Mouse (Mus musculus) CH12.LX (cell line): Measurements from ENCODE around the gene Irs3. TPM values are rescaled to one million over a fixed set of nuclear protein-coding genes. Genes with fewer than 3 reads are reported as not detected.

Experiments
- DNase-seq: peaks from one replicate; pipeline ENCODE4 v3.0.0-alpha.2; 2013; ENCODE audit errors: extremely low read depth
- H3K27ac ChIP-seq: 2 replicates; pipeline ENCODE4 v1.5.1; 2012; ENCODE audit warnings: low read depth, mild to moderate bottlenecking, control low read depth, moderate library complexity; ENCODE audit not compliant: insufficient read depth
- H3K27me3 ChIP-seq: replicated peaks from 2 replicates; pipeline ENCODE3; 2012; ENCODE audit warnings: inconsistent platforms
- H3K36me3 ChIP-seq, 2 experiments: replicated peaks in 1 of 2; 2 replicates each; pipeline versions ENCODE3 to v1.6.1; 2012; ENCODE audit warnings: inconsistent platforms in 1 of 2, low read length in 1 of 2, mild to moderate bottlenecking in 1 of 2, mixed read lengths in 1 of 2, moderate library complexity in 1 of 2; ENCODE audit not compliant: control insufficient read depth in 1 of 2, insufficient read depth in 1 of 2
- H3K4me1 ChIP-seq, 2 experiments: 2 replicates each; pipeline ENCODE4 v1.6.1; 2012; ENCODE audit warnings: inconsistent platforms in 1 of 2, moderate library complexity in 1 of 2; ENCODE audit not compliant: insufficient read depth in 2 of 2, control insufficient read depth in 1 of 2
- H3K4me2 ChIP-seq: 2 replicates; pipeline ENCODE4 v1.6.1; 2012; ENCODE audit warnings: low read depth, mild to moderate bottlenecking, control low read depth; ENCODE audit not compliant: poor library complexity, insufficient read depth, severe bottlenecking
- H3K4me3 ChIP-seq, 3 experiments: fragments of 150-350 bp in 1 of 3; sonication (generic) in 1 of 3; replicated peaks in 1 of 3; 2 replicates each; pipeline versions ENCODE3 to v1.5.1; 2011 to 2012; ENCODE audit warnings: low read depth in 2 of 3, low read length in 2 of 3, mild to moderate bottlenecking in 2 of 3, moderate library complexity in 2 of 3, control low read depth in 1 of 3, improper control_type of control experiment in 1 of 3, inconsistent platforms in 1 of 3, mixed read lengths in 1 of 3; ENCODE audit not compliant: poor library complexity in 1 of 3
- H3K79me2 ChIP-seq: replicated peaks from 2 replicates; pipeline ENCODE4 v1.6.1; 2012; ENCODE audit warnings: mild to moderate bottlenecking, moderate library complexity; ENCODE audit not compliant: control insufficient read depth, poor library complexity, insufficient read depth, severe bottlenecking; ENCODE audit errors: extremely low read depth
- H3K9ac ChIP-seq: 2 replicates; pipeline ENCODE4 v1.6.1; 2012; ENCODE audit warnings: low read depth, mild to moderate bottlenecking, control low read depth, moderate library complexity; ENCODE audit not compliant: insufficient read depth
- H3K9me3 ChIP-seq: replicated peaks from 2 replicates; pipeline ENCODE3; 2012; ENCODE audit warnings: low read length, inconsistent platforms, mixed read lengths
- BHLHE40 ChIP-seq: IDR thresholded peaks from 2 replicates; pipeline ENCODE4 v1.6.1; 2011; ENCODE audit warnings: mild to moderate bottlenecking, low read depth, low read length, improper control_type of control experiment
- CHD1 ChIP-seq: IDR thresholded peaks from 2 replicates; pipeline ENCODE4 v1.6.1; 2012; ENCODE audit warnings: low read depth, low read length, improper control_type of control experiment, inconsistent platforms
- CHD2 ChIP-seq: IDR thresholded peaks from 2 replicates; pipeline ENCODE4 v1.6.1; 2011; ENCODE audit warnings: low read length, improper control_type of control experiment
- CTCF ChIP-seq, 2 experiments: IDR thresholded peaks in 1 of 2; conservative IDR thresholded peaks in 1 of 2; 2 replicates each; pipeline ENCODE4 v1.5.1; 2011 to 2012; ENCODE audit warnings: low read depth in 2 of 2, low read length in 2 of 2, improper control_type of control experiment in 1 of 2, inconsistent platforms in 1 of 2, mild to moderate bottlenecking in 1 of 2, moderate library complexity in 1 of 2
- E2F4 ChIP-seq: IDR thresholded peaks from 2 replicates; pipeline ENCODE4 v1.6.1; 2011; ENCODE audit warnings: low read depth, low read length, improper control_type of control experiment; ENCODE audit not compliant: insufficient replicate concordance
- ELF1 ChIP-seq: IDR thresholded peaks from 2 replicates; pipeline ENCODE4 v1.6.1; 2014; ENCODE audit warnings: low read depth, mild to moderate bottlenecking, inconsistent platforms, low read length, improper control_type of control experiment
- EP300 ChIP-seq: IDR thresholded peaks from 2 replicates; pipeline ENCODE4 v1.6.1; 2011; ENCODE audit warnings: low read length, improper control_type of control experiment
- ETS1 ChIP-seq: conservative IDR thresholded peaks from 2 replicates; pipeline ENCODE4 v1.6.1; 2012; ENCODE audit warnings: low read depth, mild to moderate bottlenecking, inconsistent platforms, low read length, improper control_type of control experiment, moderate library complexity
- GABPA ChIP-seq: IDR thresholded peaks from 2 replicates; pipeline ENCODE4 v1.6.1; 2012; ENCODE audit warnings: low read depth, low read length, improper control_type of control experiment, inconsistent platforms; ENCODE audit not compliant: insufficient replicate concordance
- JUN ChIP-seq: IDR thresholded peaks from 2 replicates; pipeline ENCODE4 v1.6.1; 2011; ENCODE audit warnings: low read depth, mild to moderate bottlenecking, low read length, improper control_type of control experiment, moderate library complexity; ENCODE audit not compliant: insufficient read depth
- JUND ChIP-seq: conservative IDR thresholded peaks from 2 replicates; pipeline ENCODE4 v1.6.1; 2011; ENCODE audit warnings: low read depth, low read length, improper control_type of control experiment
- KAT2A ChIP-seq: IDR thresholded peaks from 2 replicates; pipeline ENCODE4 v1.6.1; 2012; ENCODE audit warnings: low read length, improper control_type of control experiment, inconsistent platforms; ENCODE audit not compliant: insufficient replicate concordance
- MAFK ChIP-seq: IDR thresholded peaks from 2 replicates; pipeline ENCODE4 v1.6.1; 2011; ENCODE audit warnings: low read length, improper control_type of control experiment; ENCODE audit not compliant: insufficient replicate concordance
- MAX ChIP-seq: IDR thresholded peaks from 2 replicates; pipeline ENCODE4 v1.6.1; 2011; ENCODE audit warnings: low read length, improper control_type of control experiment
- MXI1 ChIP-seq: IDR thresholded peaks from 2 replicates; pipeline ENCODE4 v1.6.1; 2011; ENCODE audit warnings: mild to moderate bottlenecking, low read depth, low read length, improper control_type of control experiment
- NELFE ChIP-seq: IDR thresholded peaks from 2 replicates; pipeline ENCODE4 v1.6.1; 2011; ENCODE audit warnings: low read depth, low read length, improper control_type of control experiment
- PAX5 ChIP-seq: IDR thresholded peaks from 2 replicates; pipeline ENCODE4 v1.6.1; 2012; ENCODE audit warnings: low read length, inconsistent platforms, mixed read lengths
- POLR2A ChIP-seq: IDR thresholded peaks from 2 replicates; pipeline ENCODE4 v1.6.1; 2011; ENCODE audit warnings: low read depth, mild to moderate bottlenecking, improper control_type of control experiment, low read length
- POLR2AphosphoS2 ChIP-seq: IDR thresholded peaks from 2 replicates; pipeline ENCODE4 v1.6.1; 2011; ENCODE audit warnings: low read depth, low read length, improper control_type of control experiment
- RCOR1 ChIP-seq: conservative IDR thresholded peaks from 2 replicates; pipeline ENCODE4 v1.6.1; 2012; ENCODE audit warnings: low read depth, mild to moderate bottlenecking, inconsistent platforms, low read length, improper control_type of control experiment
- SIN3A ChIP-seq: IDR thresholded peaks from 2 replicates; pipeline ENCODE4 v1.6.1; 2012; ENCODE audit warnings: low read length, improper control_type of control experiment, inconsistent platforms
- SMC3 ChIP-seq: IDR thresholded peaks from 2 replicates; pipeline ENCODE4 v1.6.1; 2011; ENCODE audit warnings: low read depth, low read length, improper control_type of control experiment
- TBP ChIP-seq: conservative IDR thresholded peaks from 2 replicates; pipeline ENCODE4 v1.6.1; 2011; ENCODE audit warnings: low read depth, low read length, improper control_type of control experiment
- TCF12 ChIP-seq: IDR thresholded peaks from 2 replicates; pipeline ENCODE4 v1.6.1; 2014; ENCODE audit warnings: low read depth, mild to moderate bottlenecking, inconsistent platforms, low read length, improper control_type of control experiment
- UBTF ChIP-seq: IDR thresholded peaks from 2 replicates; pipeline ENCODE4 v1.6.1; 2012; ENCODE audit warnings: low read depth, mild to moderate bottlenecking, inconsistent platforms, low read length, improper control_type of control experiment, moderate library complexity
- USF1 ChIP-seq: IDR thresholded peaks from 2 replicates; pipeline ENCODE4 v1.6.1; 2014; ENCODE audit warnings: low read depth, mild to moderate bottlenecking, inconsistent platforms, low read length, improper control_type of control experiment
- USF2 ChIP-seq: conservative IDR thresholded peaks from 2 replicates; pipeline ENCODE4 v1.6.1; 2011; ENCODE audit warnings: low read depth, low read length, improper control_type of control experiment
- ZKSCAN1 ChIP-seq: IDR thresholded peaks from 2 replicates; pipeline ENCODE4 v1.6.1; 2012; ENCODE audit warnings: low read depth, inconsistent platforms, low read length, improper control_type of control experiment, borderline replicate concordance
- ZMIZ1 ChIP-seq: IDR thresholded peaks from 2 replicates; pipeline ENCODE4 v1.6.1; 2012; ENCODE audit warnings: low read depth, mild to moderate bottlenecking, inconsistent platforms, low read length, improper control_type of control experiment
- ZNF384 ChIP-seq: IDR thresholded peaks from 2 replicates; pipeline ENCODE4 v1.6.1; 2012; ENCODE audit warnings: low read depth, low read length, improper control_type of control experiment, inconsistent platforms
- dilution Hi-C: fragments of 300-500 bp; cut with MboI; formaldehyde crosslinking; loops from 2 replicates; pipeline ENCODE4 v1.14.3; 2020; ENCODE audit warnings: low sequenced_read_pairs; ENCODE audit not compliant: extremely low pct_unique_long_range_greater_than_20kb, extremely low pct_ligation_motif_present
- in situ Hi-C: fragments of 300-500 bp; cut with MboI; formaldehyde crosslinking; loops from 3 replicates; pipeline ENCODE4 v1.14.3; 2019; ENCODE audit warnings: low sequenced_read_pairs, low pct_ligation_motif_present, low pct_unique_long_range_greater_than_20kb, mixed read lengths
- polyA plus RNA-seq: library from polyadenylated mRNA; unstranded; fragments of >175 nt; gene quantifications from 2 replicates; pipeline ENCODE4 v1.2.1, GENCODE M21; 2012; ENCODE audit warnings: low read depth; ENCODE audit not compliant: insufficient read length
- total RNA-seq, 2 experiments: library from RNA; depleted of rRNA; stranded (reverse); fragments of 300-350 nt in 1 of 2; fragments of >200 nt in 1 of 2; gene quantifications; 2 replicates each; pipeline ENCODE4 v1.2.3; 2012 to 2014

Gene Irs3
- total and polyA plus RNA-seq, 3 experiments: not detected

- Histone ChIP-seq H3K9me3 (no peaks in the 10 kb centered on the region), H3K79me2 (peaks cover 14% of the 10 kb centered on the region), H3K27me3 (no peaks in the 10 kb centered on the region), H3K4me1 (peaks cover 16 to 48% of the 10 kb centered on the region in 2 experiments), H3K4me3 (peak overlapping the region; percentile 79 to 91 (median 81)), H3K36me3 (peaks cover 18 to 27% of the 10 kb centered on the region in 2 experiments), H3K9ac (peak overlapping the region; percentile 28), H3K4me2 (peak overlapping the region; percentile 57), H3K27ac (peak overlapping the region; percentile 94)
- in situ Hi-C loops (no loop called here), dilution Hi-C loops (no loop called here)
- DNase-seq: no peak
- TF ChIP-seq CHD1 (peak; percentile 84; the same call in 1 of the 2 replicates), MAX (no peak), SIN3A (0 out of 2 replicates have a peak, but pooled peaks have one; percentile 9), CHD2 (peak; percentile 58), ZMIZ1 (no peak), TBP (no peak), UBTF (no peak), CTCF (conservative IDR thresholded peaks at IDR 0.05 in 1 of 2, IDR thresholded peaks at IDR 0.05 in 1 of 2; ENCODE audit: low read depth in 2 of 2, low read length in 2 of 2) (no peak), ELF1 (0 out of 2 replicates have a peak, but pooled peaks have one; percentile 10), GABPA (no peak), ZKSCAN1 (peak; percentile 87), PAX5 (no peak), POLR2AphosphoS2 (no peak), MXI1 (no peak)
Measured at GRCm38 (mm10) chr5:137630602-137631001, 14.9 kb downstream of the Irs3 start.

GRCm38 (mm10) chr5:137629906-137630545 lies 15.5 kb downstream of the Irs3 start:
- Histone ChIP-seq H3K9ac (peak overlapping the region; percentile 28; the same call in 1 of the 2 replicates), H3K9me3 (no peaks in the 10 kb centered on the region), H3K27me3 (no peaks in the 10 kb centered on the region), H3K36me3 (peaks cover 13 to 22% of the 10 kb centered on the region in 2 experiments), H3K4me1 (peaks cover 16 to 48% of the 10 kb centered on the region in 2 experiments), H3K79me2 (peaks cover 14% of the 10 kb centered on the region), H3K27ac (peak overlapping the region; percentile 94), H3K4me2 (peak overlapping the region; percentile 57), H3K4me3 (peak overlapping the region; percentile 79 to 91 (median 81))
- dilution Hi-C loops (no loop called here), in situ Hi-C loops (no loop called here)
- DNase-seq: no peak
- TF ChIP-seq KAT2A (no peak), NELFE (no peak), ZKSCAN1 (no peak), JUN (no peak), RCOR1 (no peak), ZMIZ1 (no peak), BHLHE40 (no peak), JUND (no peak), MAFK (no peak), TCF12 (no peak), ZNF384 (no peak), MAX (no peak), USF2 (no peak), USF1 (no peak), E2F4 (no peak), POLR2A (no peak), ETS1 (no peak), EP300 (no peak), SMC3 (no peak), CHD1 (no peak)
